Mouse (Mus musculus) hindbrain, embryonic 12.5 days (tissue): ENCODE measurements around the gene Bglap3. TPM values are rescaled to one million over a fixed set of nuclear protein-coding genes. Genes with fewer than 3 reads are reported as not detected.
"Not testable (repeated sequence)": the region's sequence is repeated elsewhere in the genome, so short reads cannot be mapped to it uniquely, and the experiment has no call there.

Experiments
- ATAC-seq: fragments of 200-750 bp; cut with Nextera tagmentation; 2 replicates; pipeline ENCODE4 v1.8.0; 2017; ENCODE audit warnings: moderate TSS enrichment; ENCODE audit not compliant: low FRiP score
- H3K27ac ChIP-seq: fragments of 300-500 bp; sonication (generic); 2 replicates; pipeline ENCODE4 v1.5.1; 2016; ENCODE audit warnings: mild to moderate bottlenecking
- H3K27me3 ChIP-seq: fragments of 300-500 bp; sonication (generic); 2 replicates; pipeline ENCODE4 v1.6.1; 2016; ENCODE audit warnings: mild to moderate bottlenecking
- H3K36me3 ChIP-seq: fragments of 300-500 bp; sonication (generic); 2 replicates; pipeline ENCODE4 v1.6.1; 2016; ENCODE audit warnings: mild to moderate bottlenecking
- H3K4me1 ChIP-seq: fragments of 300-500 bp; sonication (generic); 2 replicates; pipeline ENCODE4 v1.6.1; 2016
- H3K4me2 ChIP-seq: fragments of 300-500 bp; sonication (generic); replicated peaks from 2 replicates; pipeline ENCODE4 v1.6.1; 2016; ENCODE audit warnings: mild to moderate bottlenecking
- H3K4me3 ChIP-seq: fragments of 300-500 bp; sonication (generic); 2 replicates; pipeline ENCODE4 v1.5.1; 2016; ENCODE audit warnings: mild to moderate bottlenecking
- H3K9ac ChIP-seq: fragments of 300-500 bp; sonication (generic); 2 replicates; pipeline ENCODE4 v1.6.1; 2016; ENCODE audit warnings: mild to moderate bottlenecking, moderate library complexity
- H3K9me3 ChIP-seq: fragments of 300-500 bp; sonication (generic); replicated peaks from 2 replicates; pipeline ENCODE4 v1.6.1; 2016; ENCODE audit warnings: mild to moderate bottlenecking
- WGBS: fragments of 180-500 bp; shearing (Covaris S2); methylation state at CpG from one replicate; pipeline ENCODE4 v1.1.7; 2016; 5-methylcytosine and 5-hydroxymethylcytosine counted together
- polyA plus RNA-seq: library from polyadenylated mRNA; unstranded; fragments of >200 nt; fragmentation: Nextera tagmentation; extraction: Ambion mirVana; gene quantifications from 2 replicates; pipeline ENCODE4 v1.2.1, GENCODE M21; 2016

The Bglap3 gene
- polyA plus RNA-seq, 1 experiment from 2014 or later: not detected

DNA sequence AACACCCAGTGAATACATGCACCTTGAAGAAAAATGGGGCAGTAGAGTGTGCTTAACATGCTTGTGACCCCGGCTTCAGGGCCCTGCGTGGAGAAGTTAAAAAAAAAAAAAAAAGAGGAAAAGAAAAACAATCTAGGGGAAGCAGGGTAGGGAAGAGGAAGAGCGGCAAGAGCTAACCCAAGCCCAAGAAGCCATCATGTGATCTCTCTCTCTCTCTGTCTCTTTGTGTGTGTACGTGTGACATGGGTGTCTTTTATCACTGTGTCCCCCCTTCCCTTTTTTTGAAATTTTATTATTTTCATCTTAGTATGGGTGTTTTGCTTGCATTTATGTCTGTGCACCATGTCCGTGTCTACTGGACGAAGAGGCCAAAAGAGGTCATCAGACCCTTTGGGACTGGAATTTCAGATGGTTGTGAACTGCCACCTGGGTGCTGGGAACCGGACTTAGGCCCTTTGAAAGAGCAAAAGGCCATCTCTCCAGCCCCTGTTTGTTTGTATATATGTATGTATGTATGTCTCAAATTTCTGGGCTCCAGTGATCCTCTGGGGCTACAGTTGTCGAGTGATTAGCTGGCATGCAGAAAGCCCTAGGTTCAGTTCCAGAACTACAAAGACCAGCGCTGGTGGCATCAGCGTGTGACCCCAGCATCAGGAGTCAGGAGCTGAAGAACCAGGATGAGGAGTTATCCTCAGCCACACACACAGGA lies 31.1 kb upstream of the Bglap3 start:
- Histone ChIP-seq H3K27ac (no peak overlapping the region), H3K9ac (no peak overlapping the region), H3K36me3 (no peaks in the 10 kb centered on the region), H3K27me3 (no peaks in the 10 kb centered on the region), H3K9me3 (no peaks in the 10 kb centered on the region), H3K4me3 (no peak overlapping the region), H3K4me2 (no peak overlapping the region), H3K4me1 (peaks cover 6% of the 10 kb centered on the region)
- 95% methylated on average over 10 of the region's 10 CpGs for WGBS
- ATAC-seq: no peak

DNA sequence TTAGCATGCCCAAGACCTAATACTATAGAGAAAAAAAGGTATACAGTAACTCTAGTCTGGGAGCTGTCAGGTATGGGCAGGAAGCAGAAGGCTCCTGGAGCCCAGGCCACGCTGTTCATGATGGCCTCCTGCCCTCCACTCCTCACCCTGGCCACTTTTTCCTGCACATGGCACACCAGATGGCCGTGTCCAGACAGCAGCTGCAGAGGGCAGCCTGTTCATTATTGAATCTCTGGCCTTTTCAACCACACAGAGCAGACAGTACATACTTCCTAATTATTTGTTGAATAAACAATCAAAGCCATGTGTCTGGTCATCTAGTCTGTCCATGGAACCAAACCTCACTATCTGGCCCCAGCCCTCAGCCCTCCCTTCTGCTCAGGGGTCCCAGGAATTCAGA lies 26.1 kb upstream of the Bglap3 start:
- Histone ChIP-seq H3K4me1 (no peaks in the 10 kb centered on the region), H3K27ac (no peak overlapping the region), H3K9me3 (no peaks in the 10 kb centered on the region), H3K4me3 (no peak overlapping the region), H3K9ac (no peak overlapping the region), H3K27me3 (no peaks in the 10 kb centered on the region), H3K36me3 (peaks cover 14% of the 10 kb centered on the region), H3K4me2 (no peak overlapping the region)
- ATAC-seq: no peak
- 74% methylated on average over 2 of the region's 2 CpGs for WGBS

- H3K4me3 ChIP-seq: no peak overlapping the region
- no peak overlapping the region for H3K9ac ChIP-seq
- 91% methylated on average over 8 of the region's 8 CpGs for WGBS
- H3K27me3 ChIP-seq: no peaks in the 10 kb centered on the region
- H3K9me3 ChIP-seq: no peaks in the 10 kb centered on the region
- H3K27ac ChIP-seq: no peak overlapping the region
- no peak for ATAC-seq
- H3K36me3 ChIP-seq: peaks cover 14% of the 10 kb centered on the region
- H3K4me1 ChIP-seq: no peaks in the 10 kb centered on the region
- H3K4me2 ChIP-seq: no peak overlapping the region
Measured at GRCm38 (mm10) chr3:88395742-88396141, 23.2 kb upstream of the Bglap3 start.

DNA sequence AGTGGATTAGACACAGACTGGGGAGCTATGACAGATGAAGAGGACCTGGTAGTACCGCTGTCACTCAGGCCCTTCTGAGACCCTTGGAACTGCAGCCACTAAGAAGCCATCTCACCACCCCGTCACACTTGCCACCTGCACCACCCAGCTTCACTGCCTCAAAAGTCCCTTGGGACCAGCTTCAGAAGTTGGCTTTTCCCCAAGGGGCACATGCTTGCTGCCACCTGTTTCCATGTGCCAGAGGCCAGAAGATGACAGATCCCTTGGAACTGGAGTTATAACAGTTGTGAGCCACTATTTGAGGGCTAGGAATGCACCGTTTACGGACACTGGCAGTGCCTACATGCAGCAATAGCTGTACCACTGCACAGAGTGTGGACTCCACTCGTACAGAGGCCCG lies 22.7 kb upstream of the Bglap3 start:
- peaks cover 15% of the 10 kb centered on the region for H3K36me3 ChIP-seq

DNA sequence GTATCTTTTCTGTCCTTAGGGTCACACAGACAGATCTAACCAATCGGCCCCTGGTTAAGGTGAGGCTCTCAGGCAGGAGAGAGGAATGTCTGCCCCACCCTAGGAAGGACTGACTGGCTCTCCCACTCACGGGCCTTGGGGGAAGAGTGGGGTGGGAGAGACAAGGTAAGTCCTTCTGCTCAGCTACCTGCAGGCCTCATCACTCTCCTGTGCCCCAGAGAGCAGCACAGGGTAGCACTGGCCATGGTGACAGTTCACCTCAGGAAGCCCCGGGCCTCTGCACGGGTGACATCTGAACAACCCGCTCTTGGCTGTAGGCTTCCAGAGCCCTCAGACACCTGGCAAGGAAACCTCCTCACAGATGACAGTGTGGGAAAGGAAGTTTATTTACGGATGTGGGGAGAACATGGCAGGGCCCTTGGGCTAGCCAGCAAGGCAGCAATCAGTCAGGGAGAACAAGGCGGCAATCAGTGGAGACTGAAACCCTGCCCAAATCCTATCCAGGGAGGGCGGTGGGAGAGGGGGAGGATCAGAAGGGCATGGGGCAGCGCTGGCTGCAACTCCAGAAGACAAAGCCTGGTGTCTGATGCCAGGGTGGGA lies 21.3 kb upstream of the Bglap3 start:
- no peak overlapping the region for H3K4me3 ChIP-seq
- no peak overlapping the region for H3K27ac ChIP-seq
- no peaks in the 10 kb centered on the region for H3K27me3 ChIP-seq
- no peak overlapping the region for H3K9ac ChIP-seq
- no peaks in the 10 kb centered on the region for H3K4me1 ChIP-seq
- H3K4me2 ChIP-seq: no peak overlapping the region
- peaks cover 18% of the 10 kb centered on the region for H3K36me3 ChIP-seq
- 88% methylated on average over 9 of the region's 9 CpGs for WGBS
- no peak for ATAC-seq
- no peaks in the 10 kb centered on the region for H3K9me3 ChIP-seq

More for the DNA sequence above, 22.7 kb upstream of the Bglap3 start:
- H3K27ac ChIP-seq: no peak overlapping the region
- H3K4me3 ChIP-seq: no peak overlapping the region
- H3K27me3 ChIP-seq: no peaks in the 10 kb centered on the region
- no peaks in the 10 kb centered on the region for H3K4me1 ChIP-seq
- WGBS: 93% methylated on average over 6 of the region's 6 CpGs
- H3K9ac ChIP-seq: no peak overlapping the region
- no peak for ATAC-seq
- no peaks in the 10 kb centered on the region for H3K9me3 ChIP-seq
- no peak overlapping the region for H3K4me2 ChIP-seq

- 0 out of 2 replicates have a peak, but pooled peaks cover 4% of the 10 kb centered on the region for H3K4me1 ChIP-seq
- H3K9ac ChIP-seq: no peak within 1 kb of the TSS
- no peak within 1 kb of the TSS for H3K4me2 ChIP-seq
- no peaks in the 10 kb centered on the region for H3K27me3 ChIP-seq
- H3K4me3 ChIP-seq: no peak within 1 kb of the TSS
- 76% methylated on average over 5 of the region's 5 CpGs for WGBS
- no peaks in the 10 kb centered on the region for H3K36me3 ChIP-seq
- no peak for ATAC-seq
- H3K27ac ChIP-seq: no peak within 1 kb of the TSS
- no peaks in the 10 kb centered on the region for H3K9me3 ChIP-seq
Measured at GRCm38 (mm10) chr3:88384364-88384763, 11.8 kb upstream of the Bglap3 start, which contains the start of gene Bglap. Gene Bglap (minus strand): TSS chr3:88384464.

DNA sequence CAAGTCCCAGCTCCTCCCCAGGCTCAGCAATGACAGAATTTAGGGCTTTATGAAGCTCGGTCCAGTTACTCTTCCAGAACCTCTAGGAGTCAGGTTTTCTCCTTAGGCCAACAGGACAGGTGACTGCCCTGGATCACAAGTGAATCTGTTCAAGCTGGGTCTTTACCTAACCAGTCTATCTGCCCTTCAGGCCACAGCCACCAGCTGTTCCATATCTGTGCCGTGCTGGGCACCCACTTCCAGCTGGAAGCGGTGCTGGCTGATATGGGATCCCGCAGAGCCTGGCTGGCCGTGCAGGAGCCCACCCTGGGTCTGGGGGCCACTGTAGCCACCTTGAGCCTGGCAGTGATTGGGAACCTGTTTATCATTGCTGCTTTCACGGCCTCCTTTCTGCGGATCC lies 9.8 kb upstream of the Bglap3 start:
- not testable (repeated sequence) for H3K27me3 ChIP-seq, H3K27ac ChIP-seq, H3K4me1 ChIP-seq, H3K4me3 ChIP-seq, H3K9me3 ChIP-seq, H3K36me3 ChIP-seq, H3K9ac ChIP-seq
- H3K4me2 ChIP-seq: peak overlapping the region; percentile 47; the same call in 1 of the 2 replicates
- ATAC-seq: peak; percentile 55
- WGBS: 20% methylated on average over 1 of the region's 7 CpGs

GRCm38 (mm10) chr3:88381389-88382315 lies 9.1 kb upstream of the Bglap3 start:
- WGBS: 6% methylated on average over 19 of the region's 22 CpGs
- Histone ChIP-seq H3K27ac (peak overlapping the region; percentile 79), H3K4me3 (peak overlapping the region; percentile 22), H3K4me2 (peak overlapping the region; percentile 47), H3K9ac (peak overlapping the region; percentile 45; the same call in 1 of the 2 replicates)
- not testable (repeated sequence) for H3K4me1 ChIP-seq, H3K27me3 ChIP-seq, H3K9me3 ChIP-seq, H3K36me3 ChIP-seq
- peak; percentile 92 for ATAC-seq

DNA sequence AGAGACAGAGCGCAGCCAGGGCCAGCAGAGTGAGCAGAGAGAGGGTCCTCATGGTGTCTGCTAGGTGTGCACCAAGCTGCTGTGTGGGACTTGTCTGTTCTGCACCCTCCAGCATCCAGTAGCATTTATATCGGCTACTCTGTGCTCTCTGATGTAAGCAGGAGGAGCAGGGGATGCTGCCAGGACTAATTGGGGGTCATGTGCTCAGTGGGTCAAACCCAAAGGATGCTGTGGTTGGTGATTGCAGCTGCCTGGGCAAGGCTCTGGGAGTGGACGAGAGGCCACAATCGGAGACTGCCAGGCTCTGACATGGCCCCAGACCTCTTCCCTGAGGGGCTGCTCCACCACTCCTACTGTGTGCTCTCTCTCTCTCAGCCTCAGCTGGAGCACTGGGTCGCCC lies 6.1 kb upstream of the Bglap3 start, which contains the start of gene Bglap2:
Gene Bglap2, minus strand, starts transcription at position 101 of the 400 bp plus-strand sequence.
- H3K9ac ChIP-seq, H3K36me3 ChIP-seq, H3K27ac ChIP-seq, H3K4me1 ChIP-seq, H3K4me2 ChIP-seq, H3K4me3 ChIP-seq, H3K9me3 ChIP-seq, ATAC-seq, H3K27me3 ChIP-seq: not testable (repeated sequence)
- WGBS: 84% methylated on average over 5 of the region's 5 CpGs

GRCm38 (mm10) chr3:88376644-88377043 lies 4.1 kb upstream of the Bglap3 start:
- not testable (repeated sequence) for H3K4me1 ChIP-seq, H3K27me3 ChIP-seq, H3K36me3 ChIP-seq, H3K9ac ChIP-seq, H3K4me3 ChIP-seq, H3K9me3 ChIP-seq
- 24% methylated on average over 5 of the region's 7 CpGs for WGBS
- H3K27ac ChIP-seq: peak overlapping the region; percentile 66
- H3K4me2 ChIP-seq: peak overlapping the region; percentile 37; the same call in 1 of the 2 replicates
- ATAC-seq: peak; percentile 51

- peak overlapping the region; percentile 66 for H3K27ac ChIP-seq
- peak overlapping the region; percentile 27; the same call in 1 of the 2 replicates for H3K9ac ChIP-seq
Measured at GRCm38 (mm10) chr3:88375750-88376626, 3.4 kb upstream of the Bglap3 start.

More at GRCm38 (mm10) chr3:88375750-88376626, 3.4 kb upstream of the Bglap3 start:
- peak; percentile 89 for ATAC-seq
- not testable (repeated sequence) for H3K27me3 ChIP-seq, H3K9me3 ChIP-seq, H3K4me1 ChIP-seq, H3K36me3 ChIP-seq, H3K4me3 ChIP-seq
- WGBS: 10% methylated on average over 18 of the region's 19 CpGs
- H3K4me2 ChIP-seq: peak overlapping the region; percentile 37
